Mouse (Mus musculus) lung, postnatal 0 days (tissue): Measurements from ENCODE around the gene Samt4. TPM values are rescaled to one million over a fixed set of nuclear protein-coding genes. Genes with fewer than 3 reads are reported as not detected.
"Not testable (repeated sequence)": the region's sequence is repeated elsewhere in the genome, so short reads cannot be mapped to it uniquely, and the experiment has no call there.

Experiments
- ATAC-seq: fragments of 200-750 bp; cut with Nextera tagmentation; 2 replicates; pipeline ENCODE4 v1.8.0; 2017; ENCODE audit warnings: moderate library complexity
- DNase-seq: peaks from one replicate; pipeline ENCODE4 v3.0.0-alpha.2; 2016; ENCODE audit warnings: low spot score
- H3K27ac ChIP-seq: fragments of 300-500 bp; sonication (generic); 2 replicates; pipeline ENCODE4 v1.5.1; 2014; ENCODE audit warnings: antibody characterized with exemption, mild to moderate bottlenecking, low read length, mixed read lengths
- H3K27me3 ChIP-seq: fragments of 300-500 bp; sonication (generic); replicated peaks from 2 replicates; pipeline ENCODE4 v1.6.1; 2014; ENCODE audit warnings: low read length, mixed read lengths; ENCODE audit not compliant: insufficient read depth
- H3K36me3 ChIP-seq: fragments of 300-500 bp; sonication (generic); 2 replicates; pipeline ENCODE4 v1.6.1; 2014; ENCODE audit warnings: low read length, mixed read lengths; ENCODE audit not compliant: insufficient read depth
- H3K4me1 ChIP-seq: fragments of 300-500 bp; sonication (generic); 2 replicates; pipeline ENCODE4 v1.6.1; 2014; ENCODE audit warnings: antibody characterized with exemption, low read depth, low read length, mixed read lengths; ENCODE audit not compliant: insufficient read depth
- H3K4me2 ChIP-seq: fragments of 300-500 bp; sonication (generic); replicated peaks from 2 replicates; pipeline ENCODE4 v1.6.1; 2014; ENCODE audit warnings: low read depth, mild to moderate bottlenecking, low read length, moderate library complexity, mixed read lengths
- H3K4me3 ChIP-seq: fragments of 300-500 bp; sonication (generic); 2 replicates; pipeline ENCODE4 v1.5.1; 2014; ENCODE audit warnings: low read depth, low read length
- H3K9ac ChIP-seq: fragments of 300-500 bp; sonication (generic); replicated peaks from 2 replicates; pipeline ENCODE4 v1.6.1; 2014; ENCODE audit warnings: low read depth, mild to moderate bottlenecking
- H3K9me3 ChIP-seq: fragments of 300-500 bp; sonication (generic); 2 replicates; pipeline ENCODE4 v1.6.1; 2016; ENCODE audit warnings: low read length, mixed read lengths
- CTCF ChIP-seq: IDR thresholded peaks from 2 replicates; pipeline ENCODE4 v1.5.1; 2016; ENCODE audit warnings: antibody characterized with exemption, mild to moderate bottlenecking
- EP300 ChIP-seq: IDR thresholded peaks from 2 replicates; pipeline ENCODE4 v1.6.1; 2016; ENCODE audit warnings: antibody characterized with exemption, mild to moderate bottlenecking, control low read depth
- WGBS: fragments of 180-500 bp; shearing (Covaris S2); extraction: QIAGEN DNeasy Blood & Tissue Kit; methylation state at CpG from one replicate; pipeline ENCODE4 v1.1.7; 2014; 5-methylcytosine and 5-hydroxymethylcytosine counted together
- polyA plus RNA-seq: library from polyadenylated mRNA; unstranded; fragments of >200 nt; fragmentation: Nextera tagmentation; extraction: Ambion mirVana; gene quantifications from 2 replicates; pipeline ENCODE4 v1.2.1, GENCODE M21; 2015

The Samt4 gene
- polyA plus RNA-seq: not detected in 2 replicates

DNA sequence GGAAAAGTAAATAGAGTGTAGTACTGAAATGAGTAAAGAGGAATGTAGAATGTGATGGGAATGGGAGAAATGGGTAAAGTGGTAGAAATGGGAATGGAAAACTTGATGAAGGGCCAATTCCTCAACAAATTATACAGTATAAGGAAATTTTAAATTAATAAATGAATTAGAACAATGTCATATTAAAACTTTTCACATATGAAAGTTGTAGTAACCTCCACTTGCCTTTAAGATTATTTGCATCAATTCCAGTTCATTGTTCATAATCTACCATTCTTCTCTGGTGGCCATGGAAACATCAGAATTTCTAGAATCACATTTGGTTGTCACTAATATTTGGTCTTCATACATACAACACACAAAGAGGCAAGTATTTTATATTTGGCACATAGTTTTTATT is at the start of gene Samt4:
Gene Samt4, plus strand, starts transcription at position 301 of the 400 bp plus-strand sequence.
- ATAC-seq (no peak), DNase-seq (no peak)
- Histone ChIP-seq H3K36me3 (no peaks in the 10 kb centered on the region), H3K9ac (no peak within 1 kb of the TSS), H3K4me3 (no peak within 1 kb of the TSS), H3K27me3 (no peaks in the 10 kb centered on the region), H3K27ac (no peak within 1 kb of the TSS), H3K4me2 (no peak within 1 kb of the TSS), H3K9me3 (no peaks in the 10 kb centered on the region), H3K4me1 (no peaks in the 10 kb centered on the region)
- TF ChIP-seq CTCF: no peak
- TF ChIP-seq EP300: no peak

GRCm38 (mm10) chrX:154443696-154444095 is 38.1 kb upstream of the Samt4 start:
- not testable (repeated sequence) for H3K4me1 ChIP-seq, H3K4me3 ChIP-seq, H3K4me2 ChIP-seq, ATAC-seq, H3K27me3 ChIP-seq, DNase-seq, H3K36me3 ChIP-seq, H3K9ac ChIP-seq, H3K9me3 ChIP-seq, H3K27ac ChIP-seq

DNA sequence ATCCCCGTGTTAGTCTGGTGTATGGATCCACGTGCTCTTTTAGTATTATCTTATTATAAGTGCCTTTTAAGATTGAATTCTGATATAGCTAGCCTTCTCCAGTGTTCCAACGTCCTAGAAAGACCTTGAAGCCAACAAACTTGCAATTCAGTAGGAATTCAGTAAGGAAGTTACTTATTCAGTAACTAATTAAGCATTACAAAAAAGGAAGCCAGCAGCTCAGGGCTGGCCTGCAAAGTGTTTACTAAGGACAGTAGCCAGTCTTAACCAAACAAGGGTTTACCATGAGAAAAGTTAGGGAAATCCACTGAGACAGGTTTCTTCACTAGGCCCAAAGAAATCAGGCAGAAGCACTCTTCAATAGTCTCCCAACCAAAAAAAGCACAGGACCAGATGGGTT is 13.4 kb upstream of the Samt4 start:
- not testable (repeated sequence) for ATAC-seq, H3K27ac ChIP-seq, H3K27me3 ChIP-seq, H3K4me1 ChIP-seq, DNase-seq, H3K4me3 ChIP-seq, H3K9ac ChIP-seq, H3K4me2 ChIP-seq, H3K36me3 ChIP-seq, H3K9me3 ChIP-seq
- 57% methylated on average over 3 of the region's 3 CpGs for whole genome bisulfite sequencing

Other genes with a start within 250 kb of the Samt4 start
- not detected in 2 replicates for gene 4930524N10Rik, start 138.6 kb upstream of the Samt4 start, polyA plus RNA-seq
- gene Samt2, start 97.4 kb downstream of the Samt4 start, polyA plus RNA-seq: not detected in 2 replicates